Mouse (Mus musculus): ENCODE data around the gene Defb5. TPM values are rescaled to one million over a fixed set of nuclear protein-coding genes. Genes with fewer than 3 reads are reported as not detected.
"Not testable (repeated sequence)": the region's sequence is repeated elsewhere in the genome, so short reads cannot be mapped to it uniquely, and the experiment has no call there.

Gene Defb5
- total RNA-seq (2021), result not detected

DNA sequence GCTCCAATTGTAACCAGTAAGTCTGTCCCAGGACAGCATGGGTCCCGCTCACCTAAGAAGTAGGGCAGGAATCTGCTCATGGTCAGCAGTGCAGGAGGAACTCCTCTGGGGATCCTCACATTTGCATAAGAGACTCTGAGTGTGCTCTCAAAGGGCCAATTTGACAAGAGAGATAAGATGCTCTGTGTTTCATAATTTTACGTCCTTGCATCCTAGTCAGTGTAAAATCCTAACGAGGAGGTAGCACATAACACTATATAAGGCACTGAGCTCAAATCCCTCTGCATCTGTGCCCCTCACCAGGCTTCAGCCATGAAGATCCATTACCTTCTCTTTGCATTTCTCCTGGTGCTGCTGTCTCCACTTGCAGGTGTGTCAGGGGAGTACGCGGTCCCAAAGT lies at the start of gene Defb5:
Gene Defb5 (plus strand): TSS at position 301 of the 400 bp plus-strand sequence.
- DNase-seq (ENCODE audit: low spot score), result no peak
- intact Hi-C loops (cut with DNase I), result loop anchor here (5.0 kb wide), 1 partner anchor 275 kb away; no protein-coding TSS in a partner anchor

DNA sequence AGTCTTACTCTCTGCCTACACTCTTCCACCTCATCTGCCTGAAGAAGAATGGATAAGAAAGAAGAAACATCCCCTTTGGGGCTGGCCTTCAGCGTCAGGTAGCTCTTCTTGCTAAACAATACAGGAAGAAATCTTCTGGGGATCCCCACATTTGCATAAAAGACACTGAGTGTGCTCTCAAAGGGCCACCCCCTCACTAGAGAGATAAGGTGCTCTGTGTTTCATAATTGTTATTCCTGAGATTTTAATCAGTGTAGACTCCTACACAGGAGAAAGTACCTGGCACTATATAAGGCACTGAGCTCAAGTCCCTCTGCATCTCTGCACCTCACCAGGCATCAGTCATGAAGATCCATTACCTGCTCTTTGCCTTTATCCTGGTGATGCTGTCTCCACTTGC lies 22.2 kb upstream of the Defb5 start, which contains the start of gene Defb6:
Gene Defb6 (plus strand): TSS at position 318 of the 400 bp plus-strand sequence.
- no peak for DNase-seq (ENCODE audit: low spot score)
- intact Hi-C loops (cut with DNase I), result no loop called here

DNA sequence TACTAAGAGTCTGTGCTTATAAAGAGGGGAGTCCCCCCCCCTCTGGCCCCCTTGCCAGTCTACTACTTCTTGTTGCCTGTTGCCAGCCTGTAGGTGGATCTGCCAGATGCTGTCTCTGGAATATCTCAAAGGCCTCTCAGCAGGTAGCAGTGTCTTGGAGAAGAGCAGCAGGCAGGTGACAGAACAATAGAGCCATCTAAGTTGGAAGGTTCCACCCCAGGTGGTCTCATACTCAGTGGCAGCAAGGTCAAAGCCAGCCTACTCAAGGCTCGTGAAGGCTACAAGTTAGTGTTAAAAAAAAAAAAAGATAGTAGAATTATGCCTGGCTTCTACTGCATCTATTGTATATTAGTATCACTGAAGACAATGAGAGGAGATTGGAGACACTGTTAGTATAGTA lies 9.3 kb upstream of the Defb5 start:
- DNase-seq (ENCODE audit: low spot score), result no peak
- intact Hi-C loops (cut with DNase I), result no loop called here

DNA sequence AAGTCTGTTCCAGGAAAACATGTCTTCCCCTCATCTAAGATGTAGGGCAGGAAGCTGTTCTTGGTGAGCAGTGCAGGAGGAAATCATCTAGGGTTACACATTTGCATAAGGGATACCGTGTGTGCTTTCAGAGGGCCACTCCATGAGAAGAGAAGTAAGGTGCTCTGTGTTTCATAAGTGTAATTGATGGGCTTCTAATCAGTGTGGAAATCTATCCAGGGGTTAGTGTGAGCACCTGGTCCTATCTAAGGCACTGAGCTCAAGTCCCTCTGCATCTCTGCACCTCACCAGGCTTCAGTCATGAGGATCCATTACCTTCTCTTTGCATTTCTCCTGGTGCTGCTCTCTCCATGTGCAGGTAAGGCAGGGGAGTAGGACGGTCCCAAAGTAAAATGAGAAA lies 7.8 kb upstream of the Defb5 start, which contains the start of gene Defb46:
Gene Defb46 (plus strand): TSS at position 301 of the 400 bp plus-strand sequence.
- no peak for DNase-seq (ENCODE audit: low spot score)
- intact Hi-C loops (cut with DNase I), result no loop called here

DNA sequence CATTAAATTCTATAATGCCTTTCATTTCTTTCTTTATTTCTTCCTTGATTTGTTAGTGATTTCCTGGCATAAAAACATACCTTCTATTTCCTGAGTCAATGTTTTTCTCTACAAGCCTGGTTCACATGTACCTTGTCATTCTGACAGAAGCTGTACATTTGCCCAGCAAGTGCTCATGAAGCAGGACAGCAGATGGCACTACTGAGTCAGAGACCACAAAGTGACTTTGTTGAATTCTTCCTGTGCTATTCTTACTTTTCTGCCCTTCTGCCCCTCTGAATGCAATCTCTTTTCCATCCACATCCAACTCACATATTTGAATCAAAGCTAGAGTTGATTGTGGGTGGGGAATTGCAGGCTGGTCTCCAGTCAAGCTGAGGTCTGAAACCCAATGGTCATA lies 10.8 kb downstream of the Defb5 start:
- intact Hi-C loops (cut with DNase I), result no loop called here
- no peak for DNase-seq (ENCODE audit: low spot score)

DNA sequence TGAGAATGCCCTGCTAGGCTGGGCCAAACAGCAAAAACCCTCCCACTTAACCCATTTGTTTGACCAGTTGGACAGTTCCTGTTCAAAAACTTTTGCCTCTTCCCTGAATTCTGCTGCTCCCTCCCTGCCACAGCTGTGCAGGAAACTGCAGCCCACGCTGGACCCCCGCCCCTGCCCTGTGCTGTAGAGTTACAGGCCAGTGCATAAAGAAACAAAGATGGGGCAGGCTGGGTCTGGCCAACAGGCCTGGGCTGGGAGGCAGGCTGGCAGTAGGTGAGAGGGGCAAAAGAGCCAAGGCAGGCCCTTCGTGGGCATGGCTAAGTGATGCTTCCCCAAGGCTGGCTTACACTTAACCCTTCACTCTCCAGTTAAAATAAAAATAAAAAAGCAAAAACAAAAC lies 12.3 kb downstream of the Defb5 start:
- intact Hi-C loops (cut with DNase I), result no loop called here

DNA sequence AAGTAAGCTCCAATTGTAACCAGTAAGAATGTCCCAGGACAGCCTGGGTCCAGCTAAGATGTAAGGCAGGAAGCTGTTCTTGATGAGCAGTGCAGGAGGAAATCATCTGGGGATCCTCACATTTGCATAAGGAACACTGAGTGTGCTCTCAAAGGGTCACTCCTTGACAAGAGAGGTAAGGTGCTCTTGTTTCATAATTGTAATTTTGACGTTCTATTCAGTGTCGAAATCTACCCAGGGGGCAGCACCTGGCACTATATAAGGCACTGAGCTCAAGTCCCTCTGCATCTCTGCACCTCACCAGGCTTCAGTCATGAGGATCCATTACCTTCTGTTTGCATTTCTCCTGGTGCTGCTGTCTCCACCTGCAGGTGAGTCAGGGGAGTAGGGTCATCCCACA lies 45.7 kb downstream of the Defb5 start, which contains the start of gene Defb3:
Gene Defb3 (plus strand): TSS at position 301 of the 400 bp plus-strand sequence.
- DNase-seq (ENCODE audit: low spot score); intact Hi-C loops (cut with DNase I): not testable (repeated sequence)

More for the DNA sequence above, 12.3 kb downstream of the Defb5 start:
- no peak for DNase-seq (ENCODE audit: low spot score)

DNA sequence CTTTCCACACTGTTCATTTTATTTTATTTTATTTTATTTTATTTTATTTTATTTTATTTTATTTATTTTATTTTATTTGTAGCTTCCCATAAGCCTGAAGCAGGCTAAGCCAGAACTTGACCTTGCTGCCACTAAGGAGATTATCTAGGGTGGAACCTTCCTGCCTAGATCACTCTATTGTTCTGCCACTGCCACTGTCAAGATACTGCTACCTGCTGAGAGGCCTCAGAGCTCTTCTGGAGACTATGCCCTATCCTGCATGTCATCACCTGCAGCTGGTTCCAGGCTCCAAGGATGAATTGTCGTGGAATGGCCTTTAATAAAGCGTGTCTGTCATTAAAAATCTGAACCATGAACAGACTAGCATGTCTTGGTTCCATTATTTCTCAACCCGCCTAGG lies 51.0 kb downstream of the Defb5 start:
- DNase-seq (ENCODE audit: low spot score); intact Hi-C loops (cut with DNase I): not testable (repeated sequence)

Other genes with a start within 250 kb of the Defb5 start
- gene Defb38, start 221.0 kb upstream of the Defb5 start, total RNA-seq (2021), result not detected
- gene Defb39, start 182.8 kb upstream of the Defb5 start, total RNA-seq (2021), result not detected
- not detected for gene Defb12, start 132.7 kb upstream of the Defb5 start, total RNA-seq (2021)
- not detected for gene Defb34, start 123.8 kb upstream of the Defb5 start, total RNA-seq (2021)
- gene Gm45826, start 106.8 kb upstream of the Defb5 start, total RNA-seq (2021), result not detected
- gene Defb14, start 53.2 kb upstream of the Defb5 start, total RNA-seq (2021), result not detected
- not detected for gene Defb4, start 48.9 kb upstream of the Defb5 start, total RNA-seq (2021)
- gene Defb6, start 22.1 kb upstream of the Defb5 start, total RNA-seq (2021), result not detected
- gene Defb46, start 7.7 kb upstream of the Defb5 start, total RNA-seq (2021), result not detected
- not detected for gene Defb3, start 45.8 kb downstream of the Defb5 start, total RNA-seq (2021)
- gene Defb8, start 200.0 kb downstream of the Defb5 start, total RNA-seq (2021), result not detected
- gene Defb7, start 247.5 kb downstream of the Defb5 start, total RNA-seq (2021), result not detected